Mouse (Mus musculus) stomach, postnatal 0 days (tissue): ENCODE measurements at regions not wholly inside any gene's neighbourhood (a gene's known extent, or its start where the extent isn't known, plus 50 kb on each side); places are given as distances from the start of the nearest gene placed in this dataset.

Source experiments
- ATAC-seq: fragments of 200-750 bp; cut with Nextera tagmentation; 2 replicates; pipeline ENCODE4 v1.8.0; 2017; ENCODE audit not compliant: low FRiP score, low TSS enrichment
- DNase-seq: peaks from one replicate; pipeline ENCODE4 v3.0.0-alpha.2; 2016; ENCODE audit warnings: low spot score
- H3K27ac ChIP-seq: fragments of 300-500 bp; sonication (generic); replicated peaks from 2 replicates; pipeline ENCODE4 v1.5.1; 2014; ENCODE audit warnings: mild to moderate bottlenecking, control low read depth
- H3K27me3 ChIP-seq: fragments of 300-500 bp; sonication (generic); 2 replicates; pipeline ENCODE4 v1.6.1; 2014; ENCODE audit warnings: low read length; ENCODE audit not compliant: control insufficient read depth, insufficient read depth
- H3K36me3 ChIP-seq: fragments of 300-500 bp; sonication (generic); 2 replicates; pipeline ENCODE4 v1.6.1; 2014; ENCODE audit warnings: low read length, mixed read lengths; ENCODE audit not compliant: control insufficient read depth, insufficient read depth
- H3K4me1 ChIP-seq: fragments of 300-500 bp; sonication (generic); replicated peaks from 2 replicates; pipeline ENCODE4 v1.6.1; 2014; ENCODE audit warnings: antibody characterized with exemption; ENCODE audit not compliant: control insufficient read depth, insufficient read depth
- H3K4me2 ChIP-seq: fragments of 300-500 bp; sonication (generic); replicated peaks from 2 replicates; pipeline ENCODE4 v1.6.1; 2014; ENCODE audit warnings: low read depth, mild to moderate bottlenecking, control low read depth, moderate library complexity
- H3K4me3 ChIP-seq: fragments of 300-500 bp; sonication (generic); 2 replicates; pipeline ENCODE4 v1.5.1; 2014; ENCODE audit warnings: low read depth, low read length, control low read depth
- H3K9ac ChIP-seq: fragments of 300-500 bp; sonication (generic); 2 replicates; pipeline ENCODE4 v1.6.1; 2014; ENCODE audit warnings: mild to moderate bottlenecking, low read length, control low read depth, mixed read lengths
- H3K9me3 ChIP-seq: fragments of 300-500 bp; sonication (generic); 2 replicates; pipeline ENCODE4 v1.6.1; 2016; ENCODE audit warnings: low read length; ENCODE audit not compliant: control insufficient read depth
- CTCF ChIP-seq: IDR thresholded peaks from 2 replicates; pipeline ENCODE4 v1.5.1; 2016; ENCODE audit warnings: antibody characterized with exemption, low read depth, mild to moderate bottlenecking, moderate library complexity
- EP300 ChIP-seq: optimal IDR thresholded peaks from 2 replicates; pipeline ENCODE3; 2016; ENCODE audit warnings: antibody characterized with exemption
- WGBS: fragments of 180-500 bp; shearing (Covaris S2); extraction: QIAGEN DNeasy Blood & Tissue Kit; methylation state at CpG from one replicate; pipeline ENCODE4 v1.1.7; 2014; 5-methylcytosine and 5-hydroxymethylcytosine counted together

DNA sequence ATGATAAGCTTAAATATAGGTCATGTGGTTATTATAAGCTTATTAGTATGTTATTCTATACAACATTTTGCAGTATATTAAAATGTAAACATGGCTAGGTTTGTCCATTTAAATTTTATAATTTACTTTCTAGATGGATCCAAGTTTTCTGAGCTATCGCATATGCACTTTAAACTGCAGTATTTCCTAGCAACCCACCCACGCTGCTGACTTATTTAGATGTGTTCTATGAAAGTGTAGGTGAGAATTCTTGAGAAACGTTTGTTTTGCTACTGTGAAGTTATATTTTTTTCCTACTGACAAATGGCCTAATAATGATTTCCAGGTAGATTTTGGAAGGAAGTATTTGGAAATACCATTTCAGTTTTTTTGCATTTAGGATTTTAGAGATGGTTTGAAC lies 308.0 kb downstream of the Gbe1 start:
- Histone ChIP-seq H3K27me3 (no peaks in the 10 kb centered on the region), H3K27ac (no peak overlapping the region), H3K4me1 (no peaks in the 10 kb centered on the region), H3K9ac (no peak overlapping the region), H3K9me3 (no peaks in the 10 kb centered on the region), H3K4me2 (no peak overlapping the region), H3K36me3 (no peaks in the 10 kb centered on the region), H3K4me3 (no peak overlapping the region)
- TF ChIP-seq EP300 = no peak
- DNase-seq (no peak), ATAC-seq (no peak)
- WGBS = 75% methylated on average over 3 of the region's 3 CpGs

GRCm38 (mm10) chr16:70643630-70644264 lies 330.0 kb downstream of the Gbe1 start:
- TF ChIP-seq CTCF (no peak), EP300 (no peak)
- Histone ChIP-seq H3K4me2 (0 out of 2 replicates have a peak overlapping the region, but pooled peaks have one; percentile 17), H3K4me3 (no peak overlapping the region), H3K9ac (no peak overlapping the region), H3K27ac (no peak overlapping the region), H3K27me3 (no peaks in the 10 kb centered on the region), H3K4me1 (no peaks in the 10 kb centered on the region), H3K36me3 (no peaks in the 10 kb centered on the region), H3K9me3 (no peaks in the 10 kb centered on the region)
- 57% methylated on average over 9 of the region's 9 CpGs for WGBS
- ATAC-seq (no peak), DNase-seq (no peak)

DNA sequence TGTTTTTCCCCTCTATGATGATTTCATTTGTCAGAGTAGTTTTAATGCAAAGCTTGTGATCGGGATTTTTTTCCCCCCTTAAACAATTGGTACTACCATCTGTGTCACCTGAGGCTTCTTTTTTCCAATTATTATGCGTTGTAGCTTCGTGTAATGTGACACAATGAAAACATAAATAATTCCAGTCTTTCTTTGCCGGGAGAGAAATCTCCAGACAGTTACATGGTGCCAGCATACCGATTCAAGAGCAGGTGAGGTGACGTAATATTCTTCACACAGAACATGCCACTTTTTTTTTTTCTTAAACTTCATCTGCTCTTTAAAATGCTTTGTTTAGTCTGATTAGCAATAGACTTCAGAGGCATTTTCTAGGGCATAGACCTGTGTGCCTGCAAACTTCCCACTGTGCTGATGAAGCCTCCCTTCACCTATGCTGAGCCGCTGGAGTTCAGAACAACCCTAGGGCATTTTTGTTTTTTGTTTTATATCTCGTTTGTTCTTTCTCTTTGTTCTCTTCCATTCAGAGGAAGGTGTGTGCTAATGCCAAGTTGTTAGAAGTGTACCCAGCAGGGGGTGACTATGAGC lies 331.0 kb downstream of the Gbe1 start:
- Histone ChIP-seq H3K4me2 (no peak overlapping the region), H3K9me3 (no peaks in the 10 kb centered on the region), H3K4me1 (no peaks in the 10 kb centered on the region), H3K36me3 (no peaks in the 10 kb centered on the region), H3K27me3 (no peaks in the 10 kb centered on the region), H3K27ac (no peak overlapping the region), H3K9ac (no peak overlapping the region), H3K4me3 (no peak overlapping the region)
- ATAC-seq (no peak), DNase-seq (no peak)
- TF ChIP-seq EP300 (no peak), CTCF (peak; percentile 25; the same call in 1 of the 2 replicates)
- 71% methylated on average over 8 of the region's 8 CpGs for WGBS

DNA sequence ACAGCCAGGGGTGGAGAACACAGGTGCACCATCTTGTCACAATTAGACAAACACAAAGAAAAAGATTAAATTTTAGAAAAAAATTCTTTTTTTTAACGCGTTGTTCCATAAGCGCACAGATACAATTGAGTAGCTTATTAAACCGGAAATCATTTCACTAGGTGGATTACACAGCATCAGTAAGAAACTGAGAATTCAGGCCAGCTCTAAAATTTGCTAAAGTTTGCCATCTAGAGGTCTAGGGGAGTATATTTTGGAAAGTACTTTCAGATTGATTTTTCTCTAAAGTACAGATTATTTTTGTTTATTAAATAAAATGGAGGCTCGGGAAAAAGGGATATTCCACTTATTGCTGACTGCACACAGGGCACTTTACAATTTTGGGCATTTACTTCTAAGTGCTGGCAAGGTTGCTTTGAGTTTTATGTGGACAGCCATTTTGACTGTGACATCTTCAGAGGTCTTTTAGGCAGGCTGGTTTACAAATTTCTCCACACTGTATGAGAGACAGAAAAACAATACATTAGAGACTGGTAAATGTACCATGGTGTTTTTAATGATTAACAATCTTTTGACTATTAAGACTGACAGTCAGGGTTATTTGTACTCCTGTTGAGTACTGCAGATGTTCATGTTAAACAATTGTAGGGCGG lies 340.8 kb downstream of the Gbe1 start:
- Histone ChIP-seq H3K9me3 (no peaks in the 10 kb centered on the region), H3K4me3 (no peak overlapping the region), H3K9ac (no peak overlapping the region), H3K27me3 (no peaks in the 10 kb centered on the region), H3K4me2 (no peak overlapping the region), H3K27ac (no peak overlapping the region), H3K4me1 (no peaks in the 10 kb centered on the region), H3K36me3 (no peaks in the 10 kb centered on the region)
- DNase-seq = no peak
- TF ChIP-seq CTCF = peak; percentile 62
- TF ChIP-seq EP300 = no peak
- ATAC-seq = no peak
- WGBS = 39% methylated on average over 6 of the region's 6 CpGs

DNA sequence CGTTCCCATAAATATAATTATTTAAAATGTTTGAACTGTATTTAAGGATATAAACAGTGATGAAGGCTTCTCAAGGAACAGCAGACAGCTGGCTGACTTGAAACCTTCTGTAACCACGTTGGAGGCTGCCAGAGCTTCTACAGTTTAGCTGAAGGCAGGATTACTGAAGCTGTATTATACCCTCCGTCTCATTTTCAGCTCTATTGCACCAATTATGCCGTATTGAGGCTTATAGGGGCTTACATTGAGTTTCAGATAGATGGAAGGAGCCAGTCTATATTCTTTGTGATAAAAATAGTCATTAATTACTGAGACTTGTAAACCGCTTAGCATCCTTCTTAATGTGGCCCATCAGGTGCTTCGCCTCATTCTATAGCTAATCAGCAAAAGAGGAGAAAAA lies 376.1 kb downstream of the Gbe1 start:
- H3K4me2 ChIP-seq = no peak overlapping the region
- H3K9ac ChIP-seq = no peak overlapping the region
- 56% methylated on average over 6 of the region's 6 CpGs for WGBS
- ATAC-seq (no peak), DNase-seq (no peak)
- no peak overlapping the region for H3K27ac ChIP-seq
- TF ChIP-seq CTCF (no peak), EP300 (no peak)
- no peak overlapping the region for H3K4me3 ChIP-seq
- H3K4me1 ChIP-seq = no peaks in the 10 kb centered on the region
- no peaks in the 10 kb centered on the region for H3K9me3 ChIP-seq
- H3K36me3 ChIP-seq = no peaks in the 10 kb centered on the region
- H3K27me3 ChIP-seq = no peaks in the 10 kb centered on the region

- WGBS = 55% methylated on average over 5 of the region's 5 CpGs
- no peak overlapping the region for H3K27ac ChIP-seq
- no peak overlapping the region for H3K4me2 ChIP-seq
- no peaks in the 10 kb centered on the region for H3K27me3 ChIP-seq
- DNase-seq (no peak), ATAC-seq (no peak)
- no peaks in the 10 kb centered on the region for H3K4me1 ChIP-seq
- no peaks in the 10 kb centered on the region for H3K9me3 ChIP-seq
- H3K9ac ChIP-seq = no peak overlapping the region
- no peak overlapping the region for H3K4me3 ChIP-seq
- TF ChIP-seq CTCF = no peak
- no peak for TF ChIP-seq EP300
- no peaks in the 10 kb centered on the region for H3K36me3 ChIP-seq
Measured at GRCm38 (mm10) chr16:70724722-70725284, 411.1 kb downstream of the Gbe1 start.
